Mouse (Mus musculus): ENCODE data around the gene Cfap61. TPM values are rescaled to one million over a fixed set of nuclear protein-coding genes. Genes with fewer than 3 reads are reported as not detected.

The Cfap61 gene
- polyA plus RNA-seq, 1 experiment, result 0.33 TPM

GRCm38 (mm10) chr2:146067364-146067763, 132.8 kb downstream of the Cfap61 start:
- Histone ChIP-seq H3K27ac (ENCODE audit: insufficient read depth, low read length) (no peak overlapping the region), H3K4me1 (ENCODE audit: control insufficient read depth, insufficient read depth, low read length) (peaks cover 12% of the 10 kb centered on the region), H3K4me3 (ENCODE audit: insufficient read depth, low read length) (no peak overlapping the region)
- TF ChIP-seq POLR2A (IDR thresholded peaks at IDR 0.05; ENCODE audit: low read depth, low read length) (no peak), CTCF (IDR thresholded peaks at IDR 0.05; ENCODE audit: borderline replicate concordance, insufficient read depth, low read length) (no peak)

GRCm38 (mm10) chr2:146073300-146073699, 138.7 kb downstream of the Cfap61 start:
- Histone ChIP-seq H3K4me1 (ENCODE audit: control insufficient read depth, insufficient read depth, low read length) (no peaks in the 10 kb centered on the region), H3K4me3 (ENCODE audit: insufficient read depth, low read length) (no peak overlapping the region), H3K27ac (ENCODE audit: insufficient read depth, low read length) (no peak overlapping the region)
- TF ChIP-seq POLR2A (IDR thresholded peaks at IDR 0.05; ENCODE audit: low read depth, low read length) (no peak), CTCF (IDR thresholded peaks at IDR 0.05; ENCODE audit: borderline replicate concordance, insufficient read depth, low read length) (no peak)

DNA sequence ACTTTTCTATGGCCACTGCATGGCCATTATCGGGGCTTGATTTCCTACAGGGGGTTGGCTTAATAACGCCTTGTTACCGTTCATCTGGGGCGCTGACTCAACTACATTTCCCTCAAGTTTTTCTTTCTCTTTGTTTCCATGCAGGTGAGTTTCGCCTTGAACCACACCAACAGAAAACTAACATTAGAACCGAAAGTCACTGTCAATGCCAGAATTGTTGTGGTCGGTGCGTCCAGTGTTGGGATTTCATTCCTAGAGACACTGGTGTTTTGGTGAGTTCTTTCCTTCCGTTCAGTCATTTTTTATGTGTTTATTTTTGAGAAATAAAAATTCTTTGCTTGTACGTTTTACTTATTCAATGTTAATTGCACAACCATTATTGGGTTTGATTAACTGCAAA, 142.5 kb downstream of the Cfap61 start:
- Histone ChIP-seq H3K4me1 (ENCODE audit: control insufficient read depth, insufficient read depth, low read length) (no peaks in the 10 kb centered on the region), H3K27ac (ENCODE audit: insufficient read depth, low read length) (no peak overlapping the region), H3K4me3 (ENCODE audit: insufficient read depth, low read length) (no peak overlapping the region)
- no peak for TF ChIP-seq POLR2A (IDR thresholded peaks at IDR 0.05; ENCODE audit: low read depth, low read length)
- no peak for TF ChIP-seq CTCF (IDR thresholded peaks at IDR 0.05; ENCODE audit: borderline replicate concordance, insufficient read depth, low read length)

DNA sequence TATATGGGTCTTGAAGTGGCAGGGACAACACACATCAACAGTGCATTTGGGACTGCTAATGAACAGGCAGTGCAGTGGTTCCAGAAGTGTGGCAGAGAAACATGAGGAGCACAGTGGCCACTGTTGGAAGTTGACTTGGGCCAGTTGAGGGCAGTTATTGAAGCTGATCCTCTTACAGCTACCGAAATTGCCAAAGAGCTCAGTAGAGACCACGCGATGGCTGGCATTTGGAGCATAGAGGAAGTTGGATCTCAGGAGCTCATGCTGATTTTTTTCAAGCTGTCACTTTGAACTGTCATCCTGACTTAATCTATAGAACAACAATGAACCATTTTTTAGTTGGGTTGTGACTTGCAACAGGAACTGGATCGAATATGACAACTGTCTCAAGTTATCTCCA, 145.7 kb downstream of the Cfap61 start:
- TF ChIP-seq POLR2A (IDR thresholded peaks at IDR 0.05; ENCODE audit: low read depth, low read length) (no peak), CTCF (IDR thresholded peaks at IDR 0.05; ENCODE audit: borderline replicate concordance, insufficient read depth, low read length) (no peak)
- Histone ChIP-seq H3K4me1 (ENCODE audit: control insufficient read depth, insufficient read depth, low read length) (no peaks in the 10 kb centered on the region), H3K27ac (ENCODE audit: insufficient read depth, low read length) (no peak overlapping the region), H3K4me3 (ENCODE audit: insufficient read depth, low read length) (no peak overlapping the region)

DNA sequence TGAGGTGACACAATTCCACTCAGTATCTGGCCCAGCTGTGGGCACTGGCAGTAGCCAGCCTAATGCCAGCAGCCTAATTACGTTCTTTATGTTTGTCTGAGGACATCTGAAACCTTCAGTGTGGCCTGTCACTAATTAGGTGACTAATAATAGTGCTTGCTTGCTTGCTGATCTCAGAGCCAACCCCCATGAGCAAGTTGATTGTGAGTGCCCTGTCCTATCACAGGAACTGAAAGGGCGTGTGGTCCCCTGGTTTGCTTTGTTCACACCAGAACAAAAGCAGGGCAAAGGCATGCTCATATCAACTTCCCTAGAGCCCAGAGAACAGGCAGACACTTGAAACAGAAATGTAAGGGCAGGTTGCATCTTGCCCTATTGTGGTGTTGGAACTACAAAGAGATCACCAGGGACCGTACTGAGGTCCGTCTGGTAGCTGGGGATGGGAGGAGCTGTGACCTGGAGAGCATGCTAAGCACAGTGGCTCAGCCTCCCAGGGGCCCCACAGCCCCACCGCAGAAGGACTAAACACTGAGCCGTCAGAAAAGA, 148.8 kb downstream of the Cfap61 start:
- Histone ChIP-seq H3K4me3 (ENCODE audit: insufficient read depth, low read length) (no peak overlapping the region), H3K27ac (ENCODE audit: insufficient read depth, low read length) (no peak overlapping the region), H3K4me1 (ENCODE audit: control insufficient read depth, insufficient read depth, low read length) (no peaks in the 10 kb centered on the region)
- no peak for TF ChIP-seq POLR2A (IDR thresholded peaks at IDR 0.05; ENCODE audit: low read depth, low read length)
- no peak for TF ChIP-seq CTCF (IDR thresholded peaks at IDR 0.05; ENCODE audit: borderline replicate concordance, insufficient read depth, low read length)

- TF ChIP-seq POLR2A (IDR thresholded peaks at IDR 0.05; ENCODE audit: low read depth, low read length) (no peak), CTCF (IDR thresholded peaks at IDR 0.05; ENCODE audit: borderline replicate concordance, insufficient read depth, low read length) (no peak)
- Histone ChIP-seq H3K4me1 (ENCODE audit: control insufficient read depth, insufficient read depth, low read length) (no peaks in the 10 kb centered on the region), H3K27ac (ENCODE audit: insufficient read depth, low read length) (no peak overlapping the region), H3K4me3 (ENCODE audit: insufficient read depth, low read length) (no peak overlapping the region)
Measured at GRCm38 (mm10) chr2:146087411-146087810, 152.8 kb downstream of the Cfap61 start.

DNA sequence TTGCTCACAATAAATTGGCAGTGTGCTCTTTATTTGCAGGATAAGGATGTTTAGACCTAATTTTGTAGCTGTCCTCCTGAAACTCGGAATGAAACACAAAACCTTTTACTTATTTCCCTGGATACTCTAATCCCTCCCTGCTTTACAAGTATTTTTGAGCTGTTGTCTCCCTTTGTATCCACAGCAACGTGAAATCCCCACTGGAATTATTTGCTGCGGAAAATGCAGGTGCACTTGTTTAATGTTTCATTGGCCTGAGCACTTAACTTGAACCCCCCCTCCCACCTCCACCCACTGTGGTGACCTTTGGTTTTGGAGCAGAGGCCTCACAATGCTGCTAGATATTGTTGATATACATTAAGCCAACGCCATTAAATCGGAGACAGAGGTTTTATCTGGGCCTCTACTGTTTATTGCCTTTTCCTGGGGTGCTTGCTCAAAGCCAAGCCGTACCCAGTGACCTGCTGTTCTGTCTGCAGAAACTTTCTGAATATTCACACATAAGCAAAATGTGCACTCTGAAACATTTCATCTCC, 154.6 kb downstream of the Cfap61 start:
- no peaks in the 10 kb centered on the region for H3K4me1 ChIP-seq (ENCODE audit: control insufficient read depth, insufficient read depth, low read length)
- no peak overlapping the region for H3K27ac ChIP-seq (ENCODE audit: insufficient read depth, low read length)
- no peak overlapping the region for H3K4me3 ChIP-seq (ENCODE audit: insufficient read depth, low read length)
- TF ChIP-seq CTCF (IDR thresholded peaks at IDR 0.05; ENCODE audit: borderline replicate concordance, insufficient read depth, low read length), result no peak
- TF ChIP-seq POLR2A (IDR thresholded peaks at IDR 0.05; ENCODE audit: low read depth, low read length), result no peak

DNA sequence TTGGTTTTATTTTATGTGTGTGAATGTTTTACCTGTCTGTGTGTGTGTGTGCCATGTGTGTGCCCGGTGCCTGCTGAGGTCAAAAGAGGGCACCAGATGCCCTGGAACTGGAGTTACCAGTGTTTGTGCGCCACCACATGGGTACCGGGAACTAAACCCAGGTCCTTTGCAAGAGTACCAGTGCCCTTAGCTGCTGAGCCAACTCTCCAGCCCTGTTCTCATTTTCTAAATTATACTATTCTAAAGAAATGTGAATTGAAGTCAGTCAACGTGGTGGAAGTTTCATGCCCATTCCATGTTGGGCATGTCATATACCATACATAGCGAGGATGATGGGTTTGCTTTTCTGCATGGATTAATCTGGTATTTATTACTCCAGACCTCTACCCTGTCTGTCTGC, 162.9 kb downstream of the Cfap61 start:
- Histone ChIP-seq H3K27ac (ENCODE audit: insufficient read depth, low read length) (no peak overlapping the region), H3K4me3 (ENCODE audit: insufficient read depth, low read length) (no peak overlapping the region), H3K4me1 (ENCODE audit: control insufficient read depth, insufficient read depth, low read length) (no peaks in the 10 kb centered on the region)
- TF ChIP-seq POLR2A (IDR thresholded peaks at IDR 0.05; ENCODE audit: low read depth, low read length), result no peak
- no peak for TF ChIP-seq CTCF (IDR thresholded peaks at IDR 0.05; ENCODE audit: borderline replicate concordance, insufficient read depth, low read length)

DNA sequence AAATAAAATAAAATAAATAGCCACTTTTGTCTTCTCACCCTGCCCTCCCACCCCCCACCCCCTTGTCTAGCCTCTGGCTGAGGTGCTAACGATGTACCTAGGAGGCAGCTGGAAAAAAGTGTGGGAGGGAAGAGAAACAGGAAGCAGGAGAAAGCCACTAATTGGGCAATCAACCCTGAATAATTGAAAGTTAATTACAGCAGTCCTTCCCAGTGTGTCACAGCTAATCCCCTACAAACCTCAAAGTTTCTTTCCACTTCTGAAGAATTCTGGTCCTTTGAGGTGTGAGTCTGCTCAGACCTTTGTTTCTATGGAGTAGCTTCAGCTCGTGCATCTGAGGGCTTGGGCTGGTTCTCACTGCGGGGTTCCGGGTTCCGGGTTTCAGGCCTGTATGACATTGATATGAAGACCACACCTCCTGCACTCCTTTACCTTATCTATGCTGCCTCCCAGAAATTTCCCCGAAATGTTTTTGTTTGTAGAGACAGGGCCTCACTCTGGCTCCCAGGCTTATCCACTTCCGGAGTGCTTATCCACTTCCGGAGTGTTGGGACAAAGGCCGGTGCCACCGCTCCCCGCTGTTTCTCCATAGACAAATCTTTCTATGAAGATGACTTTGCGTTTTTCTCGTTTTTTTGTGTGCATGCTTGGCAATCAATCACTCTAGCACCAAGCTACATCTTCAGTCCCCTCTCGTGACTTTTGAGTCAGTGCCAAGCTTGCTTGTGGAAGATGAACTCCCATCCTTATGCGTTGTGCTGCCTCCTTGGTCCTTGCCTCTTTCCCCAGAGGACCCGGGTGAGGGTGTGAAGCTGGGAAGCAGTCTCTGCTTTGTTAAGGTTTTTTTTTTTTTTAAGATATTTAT, 164.5 kb downstream of the Cfap61 start:
- TF ChIP-seq CTCF (IDR thresholded peaks at IDR 0.05; ENCODE audit: borderline replicate concordance, insufficient read depth, low read length) (no peak), POLR2A (IDR thresholded peaks at IDR 0.05; ENCODE audit: low read depth, low read length) (no peak)
- Histone ChIP-seq H3K4me1 (ENCODE audit: control insufficient read depth, insufficient read depth, low read length) (no peaks in the 10 kb centered on the region), H3K4me3 (ENCODE audit: insufficient read depth, low read length) (no peak overlapping the region), H3K27ac (ENCODE audit: insufficient read depth, low read length) (no peak overlapping the region)

DNA sequence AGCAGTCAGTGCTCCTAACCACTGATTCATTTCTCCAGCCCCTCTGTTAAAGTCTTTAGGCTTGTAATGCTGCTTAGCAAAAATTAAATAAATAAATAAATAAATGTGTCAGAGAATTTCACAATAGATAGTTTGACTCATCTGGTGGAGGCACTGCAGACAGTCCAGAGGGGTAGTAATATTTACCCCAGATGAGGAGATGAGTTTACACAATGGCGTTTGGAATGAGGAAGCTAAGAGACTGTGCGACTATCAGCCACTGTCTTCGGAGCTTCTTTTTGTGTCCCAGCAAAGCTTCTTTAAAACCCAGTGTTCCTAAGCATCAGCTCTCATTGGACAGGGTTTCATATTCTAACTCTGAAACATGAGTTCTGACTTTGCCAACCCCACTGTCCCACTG, 165.3 kb downstream of the Cfap61 start:
- no peaks in the 10 kb centered on the region for H3K4me1 ChIP-seq (ENCODE audit: control insufficient read depth, insufficient read depth, low read length)
- H3K27ac ChIP-seq (ENCODE audit: insufficient read depth, low read length), result no peak overlapping the region
- no peak for TF ChIP-seq CTCF (IDR thresholded peaks at IDR 0.05; ENCODE audit: borderline replicate concordance, insufficient read depth, low read length)
- TF ChIP-seq POLR2A (IDR thresholded peaks at IDR 0.05; ENCODE audit: low read depth, low read length), result no peak
- no peak overlapping the region for H3K4me3 ChIP-seq (ENCODE audit: insufficient read depth, low read length)

Measured in embryonic fibroblast, embryonic 13.5 days (primary cell).